Mouse (Mus musculus) testis, adult 2 months (tissue): ENCODE data around the gene Rho. TPM values are rescaled to one million over a fixed set of nuclear protein-coding genes. Genes with fewer than 3 reads are reported as not detected.

Source experiments
- H3K27ac ChIP-seq: fragments of 200-500 bp; 2 replicates; pipeline ENCODE4 v1.5.1; 2012; ENCODE audit warnings: low read depth, low read length; ENCODE audit not compliant: control insufficient read depth, insufficient read depth
- H3K27me3 ChIP-seq: fragments of 200-500 bp; 2 replicates; pipeline ENCODE4 v1.6.1; 2012; ENCODE audit warnings: mild to moderate bottlenecking, low read length, moderate library complexity; ENCODE audit not compliant: control insufficient read depth, insufficient read depth
- H3K36me3 ChIP-seq: fragments of 200-500 bp; 2 replicates; pipeline ENCODE4 v1.6.1; 2012; ENCODE audit warnings: mild to moderate bottlenecking, low read length; ENCODE audit not compliant: control insufficient read depth, insufficient read depth
- H3K4me1 ChIP-seq: fragments of 200-500 bp; 2 replicates; pipeline ENCODE4 v1.6.1; 2012; ENCODE audit warnings: low read length; ENCODE audit not compliant: control insufficient read depth, insufficient read depth
- H3K4me3 ChIP-seq: fragments of 200-500 bp; 2 replicates; pipeline ENCODE4 v1.5.1; 2012; ENCODE audit warnings: low read depth, mild to moderate bottlenecking, low read length, moderate library complexity, mixed read lengths; ENCODE audit not compliant: control insufficient read depth
- CTCF ChIP-seq: fragments of 200-500 bp; IDR thresholded peaks from 2 replicates; pipeline ENCODE4 v1.5.1; 2012; ENCODE audit warnings: low read depth, mild to moderate bottlenecking, inconsistent platforms, low read length, moderate library complexity; ENCODE audit not compliant: control insufficient read depth, insufficient read depth, insufficient replicate concordance
- POLR2A ChIP-seq: fragments of 200-500 bp; IDR thresholded peaks from 2 replicates; pipeline ENCODE4 v1.6.1; 2012; ENCODE audit warnings: low read depth, mild to moderate bottlenecking, inconsistent platforms, low read length, moderate library complexity; ENCODE audit not compliant: control insufficient read depth
- polyA plus RNA-seq: library from polyadenylated mRNA; depleted of rRNA; stranded (reverse); fragments of >200 nt; gene quantifications from 2 replicates; pipeline ENCODE4 v1.2.3, GENCODE M21; 2012

Gene Rho
- polyA plus RNA-seq, 1 experiment, result 4.8 TPM

DNA sequence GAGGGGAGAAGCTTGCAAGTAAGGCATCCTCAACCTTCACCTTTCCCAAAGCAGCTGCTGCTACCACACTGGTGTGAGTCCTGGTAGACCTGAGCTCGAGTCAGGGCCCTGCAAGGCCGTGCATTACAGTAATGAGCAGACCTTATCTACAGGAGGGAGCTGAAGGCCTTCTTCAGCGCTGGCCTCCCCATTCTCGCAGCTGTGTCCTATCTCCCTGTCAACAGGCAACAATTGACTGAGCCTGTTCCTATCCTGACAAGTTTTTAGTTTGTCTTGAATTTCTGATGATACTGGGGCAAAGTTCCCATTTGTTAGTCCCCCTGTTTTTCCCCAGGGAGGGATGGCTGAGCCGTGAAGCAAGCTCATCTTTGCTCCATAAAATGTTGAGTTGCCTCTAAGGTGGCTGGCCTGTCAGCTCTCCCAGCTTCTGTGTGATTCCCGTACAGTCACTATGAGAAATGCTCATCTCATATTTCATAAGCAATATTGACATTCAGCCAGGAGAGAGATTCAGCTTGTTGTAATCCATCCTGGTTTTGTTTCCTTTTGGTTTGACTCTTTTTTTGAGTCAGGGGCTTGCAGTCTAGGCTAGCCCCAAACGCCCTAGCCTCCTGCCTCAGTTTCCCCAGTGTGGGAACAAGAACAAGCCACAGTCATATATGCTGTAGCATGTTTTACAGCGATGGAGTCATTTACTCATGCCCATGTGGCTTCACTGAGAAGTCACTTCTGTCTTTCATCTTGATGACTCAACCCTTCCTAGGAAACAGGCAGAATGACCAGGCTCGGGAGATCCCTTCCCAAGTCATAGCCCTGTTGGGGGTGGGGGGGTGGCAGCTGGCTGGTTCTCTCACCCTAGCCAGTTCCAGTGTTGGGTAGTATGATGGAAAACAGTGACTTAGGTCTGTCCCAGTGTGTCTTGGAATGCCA is 12.2 kb downstream of the Rho start:
- H3K27ac ChIP-seq, result no peak overlapping the region
- no peaks in the 10 kb centered on the region for H3K36me3 ChIP-seq
- TF ChIP-seq POLR2A (no peak), CTCF (no peak)
- H3K4me3 ChIP-seq, result no peak overlapping the region
- no peaks in the 10 kb centered on the region for H3K4me1 ChIP-seq
- H3K27me3 ChIP-seq, result no peaks in the 10 kb centered on the region

DNA sequence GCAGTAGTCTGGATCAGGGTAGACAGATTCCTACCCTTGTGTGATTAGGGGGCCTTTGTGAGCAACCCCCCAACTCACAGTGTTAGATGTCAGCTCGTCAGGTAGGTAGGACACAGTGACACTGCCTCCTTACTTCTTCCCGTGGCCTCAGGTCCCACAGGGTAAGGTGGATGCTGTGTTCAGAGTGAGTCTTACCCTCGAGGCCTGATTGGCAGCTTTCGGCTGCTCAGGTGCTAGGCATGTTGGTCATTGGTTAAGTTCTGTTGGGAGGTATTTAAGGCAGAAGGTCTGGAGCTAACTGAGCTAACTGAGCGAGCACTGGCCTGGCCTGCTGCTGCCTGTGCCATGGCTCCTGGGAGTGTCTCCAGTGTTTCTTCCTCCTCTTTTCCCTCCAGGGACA is 13.1 kb downstream of the Rho start, which contains the start of gene H1foo:
TSS of gene H1foo (plus strand) at position 301 of the 400 bp plus-strand sequence.
- Histone ChIP-seq H3K27me3 (no peaks in the 10 kb centered on the region), H3K27ac (no peak within 1 kb of the TSS), H3K36me3 (no peaks in the 10 kb centered on the region), H3K4me3 (no peak within 1 kb of the TSS), H3K4me1 (no peaks in the 10 kb centered on the region)
- no peak for TF ChIP-seq CTCF
- TF ChIP-seq POLR2A, result no peak

DNA sequence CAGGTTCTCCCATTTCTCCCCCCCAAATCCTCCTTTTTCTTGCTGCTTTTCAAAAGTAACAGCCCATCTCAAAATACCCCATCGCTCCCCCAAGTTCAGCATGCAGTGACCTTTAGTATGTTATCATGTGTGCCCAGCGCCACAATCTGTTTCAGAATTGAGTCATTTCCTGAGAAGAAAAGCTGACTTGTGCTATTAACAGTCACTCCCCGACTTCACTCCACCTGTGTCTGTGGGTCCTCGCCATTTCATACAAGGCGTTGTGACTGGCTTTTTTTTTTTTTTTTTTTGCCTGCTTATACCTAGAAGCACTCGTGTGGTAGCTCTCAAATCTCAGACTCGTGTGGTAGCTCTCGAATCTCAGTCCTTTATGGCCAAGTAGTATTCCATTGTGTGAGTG is 14.1 kb downstream of the Rho start:
- H3K4me3 ChIP-seq, result no peak overlapping the region
- no peaks in the 10 kb centered on the region for H3K4me1 ChIP-seq
- no peaks in the 10 kb centered on the region for H3K36me3 ChIP-seq
- H3K27ac ChIP-seq, result no peak overlapping the region
- TF ChIP-seq CTCF (no peak), POLR2A (no peak)
- no peaks in the 10 kb centered on the region for H3K27me3 ChIP-seq

DNA sequence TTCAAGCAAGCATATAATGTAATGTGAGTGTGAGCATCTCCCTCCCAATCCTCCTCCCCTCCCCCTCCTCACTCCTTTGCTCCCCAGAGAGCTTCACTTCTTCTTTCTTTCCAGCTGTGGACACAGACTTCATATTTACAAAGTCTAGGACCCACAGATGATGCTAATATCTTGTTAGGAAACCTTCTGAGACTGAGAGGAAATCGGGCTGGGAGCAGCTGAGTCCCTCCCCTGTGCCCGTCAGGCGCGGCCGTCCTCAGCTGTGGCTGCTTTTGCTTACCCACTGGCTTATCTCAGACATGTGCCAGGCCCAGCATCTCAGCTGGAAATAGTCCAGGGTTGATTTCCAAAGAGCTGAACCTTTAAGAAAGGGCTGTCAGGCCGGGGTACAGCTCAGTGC is 14.8 kb downstream of the Rho start:
- H3K36me3 ChIP-seq, result no peaks in the 10 kb centered on the region
- H3K27me3 ChIP-seq, result no peaks in the 10 kb centered on the region
- no peak overlapping the region for H3K4me3 ChIP-seq
- no peak overlapping the region for H3K27ac ChIP-seq
- no peaks in the 10 kb centered on the region for H3K4me1 ChIP-seq
- TF ChIP-seq POLR2A, result no peak
- TF ChIP-seq CTCF, result no peak

DNA sequence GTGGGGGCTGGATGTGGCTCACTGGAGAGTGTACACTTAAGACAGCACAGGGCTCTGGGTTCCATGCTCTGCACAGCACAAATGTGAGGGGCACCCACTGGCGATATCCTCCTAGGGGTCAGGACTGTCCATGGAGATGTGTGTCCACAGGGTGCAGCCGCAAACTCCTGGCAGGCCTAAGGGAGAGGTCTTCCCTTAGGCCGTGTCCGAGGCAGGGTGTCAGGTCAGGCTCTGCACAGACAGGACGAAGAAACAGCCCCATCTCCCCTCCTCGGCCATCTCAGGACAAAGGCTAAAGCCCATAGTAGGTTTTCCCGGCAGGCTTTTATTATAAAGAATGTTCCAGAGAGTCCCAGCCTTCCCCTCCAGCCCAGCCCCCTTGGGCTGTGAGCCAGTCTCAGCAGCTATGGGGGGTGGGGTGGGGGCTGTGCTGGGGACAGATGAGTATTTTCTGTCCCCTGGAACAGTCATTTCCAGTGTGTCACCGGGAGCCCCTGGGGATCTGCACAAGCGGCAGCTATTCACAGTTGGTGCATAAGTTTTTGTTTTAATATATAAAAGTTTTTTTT is 23.0 kb downstream of the Rho start:
- H3K27ac ChIP-seq, result no peak overlapping the region

DNA sequence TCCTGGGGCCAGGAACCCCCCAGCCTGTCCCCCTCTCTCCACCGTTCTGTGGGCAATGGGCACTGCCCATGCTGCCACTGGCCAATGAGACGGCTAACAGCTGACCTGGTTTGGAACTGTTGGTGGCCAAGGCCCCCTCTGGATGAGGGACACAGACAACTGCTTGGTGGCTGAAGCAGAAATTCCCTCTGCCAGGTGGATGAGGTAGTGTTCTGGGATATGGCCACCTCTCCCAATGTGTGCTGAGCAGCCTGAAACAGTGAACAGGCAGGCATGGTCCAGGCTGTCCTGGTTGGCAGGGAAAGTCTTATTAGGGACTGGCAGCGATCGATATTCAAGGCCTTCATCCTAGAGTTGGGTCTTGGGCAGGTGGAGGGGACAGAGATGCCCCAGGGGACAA is 23.6 kb downstream of the Rho start:
- H3K27ac ChIP-seq, result no peak overlapping the region
- TF ChIP-seq CTCF (no peak), POLR2A (no peak)
- no peaks in the 10 kb centered on the region for H3K27me3 ChIP-seq
- H3K4me1 ChIP-seq, result peaks cover 6% of the 10 kb centered on the region
- H3K4me3 ChIP-seq, result no peak overlapping the region
- no peaks in the 10 kb centered on the region for H3K36me3 ChIP-seq

More for the DNA sequence above, 23.0 kb downstream of the Rho start:
- TF ChIP-seq POLR2A (no peak), CTCF (no peak)
- Histone ChIP-seq H3K4me1 (peaks cover 4% of the 10 kb centered on the region), H3K36me3 (no peaks in the 10 kb centered on the region), H3K4me3 (no peak overlapping the region), H3K27me3 (no peaks in the 10 kb centered on the region)

DNA sequence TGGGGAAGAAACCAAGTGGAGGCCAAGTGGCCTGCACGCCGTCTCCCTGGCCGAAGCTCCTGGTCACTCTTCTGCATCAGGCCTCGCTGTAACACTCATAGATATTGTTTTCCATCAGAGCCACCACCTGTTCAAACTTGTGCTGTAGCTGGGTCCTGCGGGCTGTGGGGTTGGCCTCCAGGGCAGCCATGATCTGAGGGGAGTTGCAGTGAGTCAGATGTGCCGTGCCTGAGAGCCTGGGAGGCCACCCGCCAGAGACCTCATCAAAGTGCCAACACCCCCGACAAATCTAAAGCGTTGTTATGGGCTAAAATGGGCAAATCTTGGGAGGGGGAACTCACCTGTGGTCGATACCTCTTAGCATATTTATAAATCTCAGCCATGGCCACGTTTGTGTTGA is 24.1 kb downstream of the Rho start:
- TF ChIP-seq POLR2A, result no peak
- no peak for TF ChIP-seq CTCF
- no peak overlapping the region for H3K27ac ChIP-seq
- no peaks in the 10 kb centered on the region for H3K36me3 ChIP-seq
- no peak overlapping the region for H3K4me3 ChIP-seq
- H3K4me1 ChIP-seq, result peaks cover 8% of the 10 kb centered on the region
- H3K27me3 ChIP-seq, result no peaks in the 10 kb centered on the region
